Mouse (Mus musculus) E14TG2a.4 (cell line): Measurements from ENCODE around the gene Ankrd35.

Experiments used
- CTCF ChIP-seq: conservative IDR thresholded peaks from 2 replicates; pipeline ENCODE4 v1.5.1; 2014; ENCODE audit warnings: low read length
- POU5F1 ChIP-seq: IDR thresholded peaks from 2 replicates; pipeline ENCODE4 v1.6.1; 2014; ENCODE audit warnings: low read length, borderline replicate concordance

DNA sequence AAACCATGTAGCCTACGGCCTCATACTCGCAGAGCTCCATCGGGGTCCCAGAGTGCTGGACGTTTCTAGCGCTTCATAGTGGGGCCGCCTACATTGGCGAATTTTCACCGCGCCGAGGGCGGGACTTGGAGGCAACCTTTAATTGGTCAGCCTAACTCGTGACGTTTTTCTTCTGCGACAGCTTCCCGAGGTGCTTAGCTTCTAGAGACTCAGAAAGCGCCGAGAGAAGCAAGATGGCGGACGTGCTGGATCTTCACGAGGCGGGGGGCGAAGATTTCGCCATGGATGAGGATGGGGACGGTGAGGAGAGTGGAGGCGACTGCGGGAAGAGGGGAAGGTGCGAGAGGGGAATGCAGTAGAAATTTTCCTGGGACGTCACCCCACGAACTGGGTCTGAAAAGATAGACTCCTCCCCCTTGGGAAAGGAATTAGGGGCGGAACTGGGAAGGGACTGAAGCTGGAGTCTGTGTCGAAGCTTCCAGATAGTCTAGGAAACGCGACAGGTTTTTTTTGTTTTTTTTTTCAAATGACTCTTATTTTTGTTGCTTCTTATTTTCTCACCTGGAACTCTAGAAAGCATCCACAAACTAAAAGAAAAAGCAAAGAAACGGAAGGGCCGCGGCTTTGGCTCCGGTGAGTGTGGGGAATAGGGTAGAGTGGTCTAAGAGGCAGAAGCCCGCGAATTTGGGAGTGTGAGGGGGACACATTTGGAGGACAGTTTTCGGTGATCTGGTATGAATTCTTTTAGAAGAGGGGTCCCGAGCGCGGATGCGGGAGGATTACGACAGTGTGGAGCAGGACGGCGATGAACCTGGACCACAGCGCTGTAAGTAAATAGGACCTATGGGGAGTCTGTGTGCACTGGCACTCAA, 40.0 kb upstream of the Ankrd35 start, which contains the start of gene Rbm8a:
- no peak for TF ChIP-seq CTCF
- TF ChIP-seq POU5F1: no peak
